Mouse (Mus musculus) CH12.LX (cell line): ENCODE measurements at regions not wholly inside any gene's neighbourhood (a gene's known extent, or its start where the extent isn't known, plus 50 kb on each side); places are given as distances from the start of the nearest gene placed in this dataset.

Experiments used
- DNase-seq: peaks from one replicate; pipeline ENCODE4 v3.0.0-alpha.2; 2013; ENCODE audit errors: extremely low read depth
- H3K27ac ChIP-seq: 2 replicates; pipeline ENCODE4 v1.5.1; 2012; ENCODE audit warnings: low read depth, mild to moderate bottlenecking, control low read depth, moderate library complexity; ENCODE audit not compliant: insufficient read depth
- H3K27me3 ChIP-seq: replicated peaks from 2 replicates; pipeline ENCODE3; 2012; ENCODE audit warnings: inconsistent platforms
- H3K36me3 ChIP-seq, 2 experiments: replicated peaks in 1 of 2; 2 replicates each; pipeline versions ENCODE3 to v1.6.1; 2012; ENCODE audit warnings: inconsistent platforms in 1 of 2, low read length in 1 of 2, mild to moderate bottlenecking in 1 of 2, mixed read lengths in 1 of 2, moderate library complexity in 1 of 2; ENCODE audit not compliant: control insufficient read depth in 1 of 2, insufficient read depth in 1 of 2
- H3K4me1 ChIP-seq, 2 experiments: 2 replicates each; pipeline ENCODE4 v1.6.1; 2012; ENCODE audit warnings: inconsistent platforms in 1 of 2, moderate library complexity in 1 of 2; ENCODE audit not compliant: insufficient read depth in 2 of 2, control insufficient read depth in 1 of 2
- H3K4me2 ChIP-seq: 2 replicates; pipeline ENCODE4 v1.6.1; 2012; ENCODE audit warnings: low read depth, mild to moderate bottlenecking, control low read depth; ENCODE audit not compliant: poor library complexity, insufficient read depth, severe bottlenecking
- H3K4me3 ChIP-seq, 3 experiments: fragments of 150-350 bp in 1 of 3; sonication (generic) in 1 of 3; replicated peaks in 1 of 3; 2 replicates each; pipeline versions ENCODE3 to v1.5.1; 2011 to 2012; ENCODE audit warnings: low read depth in 2 of 3, low read length in 2 of 3, mild to moderate bottlenecking in 2 of 3, moderate library complexity in 2 of 3, control low read depth in 1 of 3, improper control_type of control experiment in 1 of 3, inconsistent platforms in 1 of 3, mixed read lengths in 1 of 3; ENCODE audit not compliant: poor library complexity in 1 of 3
- H3K79me2 ChIP-seq: replicated peaks from 2 replicates; pipeline ENCODE4 v1.6.1; 2012; ENCODE audit warnings: mild to moderate bottlenecking, moderate library complexity; ENCODE audit not compliant: control insufficient read depth, poor library complexity, insufficient read depth, severe bottlenecking; ENCODE audit errors: extremely low read depth
- H3K9ac ChIP-seq: 2 replicates; pipeline ENCODE4 v1.6.1; 2012; ENCODE audit warnings: low read depth, mild to moderate bottlenecking, control low read depth, moderate library complexity; ENCODE audit not compliant: insufficient read depth
- H3K9me3 ChIP-seq: replicated peaks from 2 replicates; pipeline ENCODE3; 2012; ENCODE audit warnings: low read length, inconsistent platforms, mixed read lengths
- CTCF ChIP-seq, 2 experiments: IDR thresholded peaks in 1 of 2; conservative IDR thresholded peaks in 1 of 2; 2 replicates each; pipeline ENCODE4 v1.5.1; 2011 to 2012; ENCODE audit warnings: low read depth in 2 of 2, low read length in 2 of 2, improper control_type of control experiment in 1 of 2, inconsistent platforms in 1 of 2, mild to moderate bottlenecking in 1 of 2, moderate library complexity in 1 of 2
- E2F4 ChIP-seq: IDR thresholded peaks from 2 replicates; pipeline ENCODE4 v1.6.1; 2011; ENCODE audit warnings: low read depth, low read length, improper control_type of control experiment; ENCODE audit not compliant: insufficient replicate concordance
- ETS1 ChIP-seq: conservative IDR thresholded peaks from 2 replicates; pipeline ENCODE4 v1.6.1; 2012; ENCODE audit warnings: low read depth, mild to moderate bottlenecking, inconsistent platforms, low read length, improper control_type of control experiment, moderate library complexity
- GABPA ChIP-seq: IDR thresholded peaks from 2 replicates; pipeline ENCODE4 v1.6.1; 2012; ENCODE audit warnings: low read depth, low read length, improper control_type of control experiment, inconsistent platforms; ENCODE audit not compliant: insufficient replicate concordance
- JUN ChIP-seq: IDR thresholded peaks from 2 replicates; pipeline ENCODE4 v1.6.1; 2011; ENCODE audit warnings: low read depth, mild to moderate bottlenecking, low read length, improper control_type of control experiment, moderate library complexity; ENCODE audit not compliant: insufficient read depth
- JUND ChIP-seq: conservative IDR thresholded peaks from 2 replicates; pipeline ENCODE4 v1.6.1; 2011; ENCODE audit warnings: low read depth, low read length, improper control_type of control experiment
- MAX ChIP-seq: IDR thresholded peaks from 2 replicates; pipeline ENCODE4 v1.6.1; 2011; ENCODE audit warnings: low read length, improper control_type of control experiment
- MAZ ChIP-seq: IDR thresholded peaks from 2 replicates; pipeline ENCODE4 v1.6.1; 2012; ENCODE audit warnings: low read depth, mild to moderate bottlenecking, inconsistent platforms, low read length, improper control_type of control experiment, moderate library complexity
- MXI1 ChIP-seq: IDR thresholded peaks from 2 replicates; pipeline ENCODE4 v1.6.1; 2011; ENCODE audit warnings: mild to moderate bottlenecking, low read depth, low read length, improper control_type of control experiment
- NELFE ChIP-seq: IDR thresholded peaks from 2 replicates; pipeline ENCODE4 v1.6.1; 2011; ENCODE audit warnings: low read depth, low read length, improper control_type of control experiment
- PAX5 ChIP-seq: IDR thresholded peaks from 2 replicates; pipeline ENCODE4 v1.6.1; 2012; ENCODE audit warnings: low read length, inconsistent platforms, mixed read lengths
- POLR2AphosphoS2 ChIP-seq: IDR thresholded peaks from 2 replicates; pipeline ENCODE4 v1.6.1; 2011; ENCODE audit warnings: low read depth, low read length, improper control_type of control experiment
- RCOR1 ChIP-seq: conservative IDR thresholded peaks from 2 replicates; pipeline ENCODE4 v1.6.1; 2012; ENCODE audit warnings: low read depth, mild to moderate bottlenecking, inconsistent platforms, low read length, improper control_type of control experiment
- TBP ChIP-seq: conservative IDR thresholded peaks from 2 replicates; pipeline ENCODE4 v1.6.1; 2011; ENCODE audit warnings: low read depth, low read length, improper control_type of control experiment
- TCF12 ChIP-seq: IDR thresholded peaks from 2 replicates; pipeline ENCODE4 v1.6.1; 2014; ENCODE audit warnings: low read depth, mild to moderate bottlenecking, inconsistent platforms, low read length, improper control_type of control experiment
- UBTF ChIP-seq: IDR thresholded peaks from 2 replicates; pipeline ENCODE4 v1.6.1; 2012; ENCODE audit warnings: low read depth, mild to moderate bottlenecking, inconsistent platforms, low read length, improper control_type of control experiment, moderate library complexity
- USF1 ChIP-seq: IDR thresholded peaks from 2 replicates; pipeline ENCODE4 v1.6.1; 2014; ENCODE audit warnings: low read depth, mild to moderate bottlenecking, inconsistent platforms, low read length, improper control_type of control experiment
- USF2 ChIP-seq: conservative IDR thresholded peaks from 2 replicates; pipeline ENCODE4 v1.6.1; 2011; ENCODE audit warnings: low read depth, low read length, improper control_type of control experiment
- ZKSCAN1 ChIP-seq: IDR thresholded peaks from 2 replicates; pipeline ENCODE4 v1.6.1; 2012; ENCODE audit warnings: low read depth, inconsistent platforms, low read length, improper control_type of control experiment, borderline replicate concordance
- ZMIZ1 ChIP-seq: IDR thresholded peaks from 2 replicates; pipeline ENCODE4 v1.6.1; 2012; ENCODE audit warnings: low read depth, mild to moderate bottlenecking, inconsistent platforms, low read length, improper control_type of control experiment
- ZNF384 ChIP-seq: IDR thresholded peaks from 2 replicates; pipeline ENCODE4 v1.6.1; 2012; ENCODE audit warnings: low read depth, low read length, improper control_type of control experiment, inconsistent platforms
- dilution Hi-C: fragments of 300-500 bp; cut with MboI; formaldehyde crosslinking; loops from 2 replicates; pipeline ENCODE4 v1.14.3; 2020; ENCODE audit warnings: low sequenced_read_pairs; ENCODE audit not compliant: extremely low pct_unique_long_range_greater_than_20kb, extremely low pct_ligation_motif_present
- in situ Hi-C: fragments of 300-500 bp; cut with MboI; formaldehyde crosslinking; loops from 3 replicates; pipeline ENCODE4 v1.14.3; 2019; ENCODE audit warnings: low sequenced_read_pairs, low pct_ligation_motif_present, low pct_unique_long_range_greater_than_20kb, mixed read lengths

DNA sequence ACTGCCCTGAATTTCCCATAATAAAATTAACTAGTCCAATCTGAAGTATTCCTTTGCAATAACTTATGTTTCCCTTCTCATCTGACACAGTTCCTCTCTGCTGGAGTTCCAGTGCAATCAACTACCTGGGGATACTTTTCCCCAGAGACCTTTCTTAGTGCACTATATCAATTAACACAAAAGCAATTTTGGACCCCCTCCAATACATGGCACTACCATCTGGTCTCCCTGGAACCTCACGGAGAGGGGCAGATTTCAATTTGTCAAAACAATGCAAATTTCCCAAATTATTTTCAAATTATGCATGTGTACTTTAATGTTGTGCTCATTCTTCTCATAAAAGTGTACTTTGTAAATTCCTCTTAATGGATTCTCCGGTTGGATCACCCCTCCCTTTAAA, 518.9 kb upstream of the Tenm3 start:
- dilution Hi-C loops (no loop called here), in situ Hi-C loops (no loop called here)
- no peaks in the 10 kb centered on the region for H3K79me2 ChIP-seq
- no peak overlapping the region for H3K4me2 ChIP-seq
- no peak for TF ChIP-seq ETS1
- TF ChIP-seq E2F4: no peak
- no peak for TF ChIP-seq POLR2AphosphoS2
- TF ChIP-seq TCF12: no peak
- no peak for TF ChIP-seq USF2
- TF ChIP-seq GABPA: no peak
- TF ChIP-seq NELFE: no peak
- TF ChIP-seq JUND: no peak
- no peak for TF ChIP-seq ZKSCAN1
- no peak for TF ChIP-seq CTCF (conservative IDR thresholded peaks at IDR 0.05 in 1 of 2, IDR thresholded peaks at IDR 0.05 in 1 of 2; ENCODE audit: low read depth in 2 of 2, low read length in 2 of 2)
- TF ChIP-seq USF1: no peak
- no peak for TF ChIP-seq MAX
- no peak for TF ChIP-seq PAX5
- no peak for TF ChIP-seq MAZ
- no peak for TF ChIP-seq JUN
- TF ChIP-seq TBP: no peak
- H3K36me3 ChIP-seq: no peaks in the 10 kb centered on the region
- H3K9ac ChIP-seq: no peak overlapping the region
- no peak overlapping the region for H3K27ac ChIP-seq
- no peaks in the 10 kb centered on the region for H3K4me1 ChIP-seq
- no peak overlapping the region for H3K4me3 ChIP-seq
- no peak for DNase-seq
- H3K9me3 ChIP-seq: peaks cover 23% of the 10 kb centered on the region
- no peaks in the 10 kb centered on the region for H3K27me3 ChIP-seq

DNA sequence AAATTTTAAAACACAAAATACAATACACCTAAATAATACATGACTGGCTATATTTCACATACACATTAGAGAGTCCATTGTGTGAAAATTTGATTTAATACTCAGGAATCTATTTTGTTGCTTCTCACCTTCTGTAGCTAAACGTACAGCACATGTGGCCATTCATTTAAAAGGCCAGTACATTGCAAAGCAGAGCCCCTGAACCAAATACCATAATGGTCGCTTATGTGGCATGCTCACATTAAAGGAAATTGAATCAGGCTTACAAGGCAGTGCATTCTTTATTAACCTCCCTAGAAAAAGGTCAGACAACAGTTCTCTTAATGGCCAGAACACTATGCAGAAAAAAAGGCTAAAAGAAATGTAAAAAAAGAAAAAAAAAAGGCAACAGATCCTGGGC, 517.7 kb upstream of the Tenm3 start:
- no peak for TF ChIP-seq USF1
- Histone ChIP-seq H3K4me3 (no peak overlapping the region), H3K9me3 (peaks cover 23% of the 10 kb centered on the region), H3K4me1 (no peaks in the 10 kb centered on the region), H3K27ac (no peak overlapping the region), H3K4me2 (no peak overlapping the region), H3K27me3 (no peaks in the 10 kb centered on the region), H3K9ac (no peak overlapping the region), H3K36me3 (no peaks in the 10 kb centered on the region), H3K79me2 (no peaks in the 10 kb centered on the region)
- dilution Hi-C loops (no loop called here), in situ Hi-C loops (no loop called here)
- no peak for DNase-seq

DNA sequence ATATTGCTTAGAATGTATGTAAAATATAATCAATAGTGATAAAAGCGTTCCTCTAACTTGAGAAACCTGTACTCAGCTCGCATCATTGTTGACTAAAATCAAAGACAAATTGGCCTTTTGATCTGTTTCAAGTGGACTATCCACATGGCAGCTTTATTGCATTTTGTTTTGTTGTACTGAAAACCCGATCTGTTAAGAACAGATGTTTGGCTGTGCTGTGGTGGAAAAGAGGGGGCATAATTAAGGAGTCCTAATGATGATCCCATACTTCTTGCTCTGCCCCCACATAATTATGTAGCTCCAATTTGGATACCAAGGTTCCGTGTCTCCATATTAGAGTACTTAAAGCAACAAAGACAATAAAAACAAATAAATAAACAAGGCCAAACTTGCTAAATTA, 516.4 kb upstream of the Tenm3 start:
- TF ChIP-seq USF2 (no peak), MXI1 (no peak), RCOR1 (no peak), ZKSCAN1 (no peak), ZNF384 (no peak), TBP (no peak), UBTF (no peak), JUN (no peak), ZMIZ1 (no peak)
- no peaks in the 10 kb centered on the region for H3K36me3 ChIP-seq
- no peaks in the 10 kb centered on the region for H3K4me1 ChIP-seq
- in situ Hi-C loops: no loop called here
- no peak overlapping the region for H3K27ac ChIP-seq
- no peak overlapping the region for H3K4me2 ChIP-seq
- H3K27me3 ChIP-seq: no peaks in the 10 kb centered on the region
- dilution Hi-C loops: no loop called here
- no peak for DNase-seq
- H3K9me3 ChIP-seq: peaks cover 24% of the 10 kb centered on the region
- H3K9ac ChIP-seq: no peak overlapping the region
- no peaks in the 10 kb centered on the region for H3K79me2 ChIP-seq
- H3K4me3 ChIP-seq: no peak overlapping the region
